Mouse (Mus musculus) small intestine, adult 2 months (tissue): ENCODE measurements at regions not wholly inside any gene's neighbourhood (a gene's known extent, or its start where the extent isn't known, plus 50 kb on each side); places are given as distances from the start of the nearest gene placed in this dataset.
A peak's percentile ranks its signal among the peaks of the same experiment; 100 is the strongest.

Experiments
- H3K27ac ChIP-seq: fragments of 200-500 bp; 2 replicates; pipeline ENCODE4 v1.5.1; 2012; ENCODE audit warnings: low read depth, low read length, control low read depth, inconsistent platforms; ENCODE audit not compliant: insufficient read depth
- H3K27me3 ChIP-seq: fragments of 200-500 bp; 2 replicates; pipeline ENCODE4 v1.6.1; 2012; ENCODE audit warnings: mild to moderate bottlenecking, moderate library complexity, low read length, inconsistent platforms; ENCODE audit not compliant: control insufficient read depth, insufficient read depth
- H3K36me3 ChIP-seq: fragments of 200-500 bp; 2 replicates; pipeline ENCODE4 v1.6.1; 2012; ENCODE audit warnings: mild to moderate bottlenecking, low read length, control low read depth, inconsistent platforms; ENCODE audit not compliant: control insufficient read depth, insufficient read depth
- H3K4me1 ChIP-seq: fragments of 200-500 bp; 2 replicates; pipeline ENCODE4 v1.6.1; 2012; ENCODE audit warnings: low read length, inconsistent platforms, mixed read lengths; ENCODE audit not compliant: control insufficient read depth, insufficient read depth, insufficient read length
- H3K4me3 ChIP-seq: fragments of 200-500 bp; 2 replicates; pipeline ENCODE4 v1.5.1; 2012; ENCODE audit warnings: low read depth, mild to moderate bottlenecking, control low read depth, inconsistent platforms, low read length, moderate library complexity
- CTCF ChIP-seq: fragments of 200-500 bp; IDR thresholded peaks from 2 replicates; pipeline ENCODE4 v1.5.1; 2012; ENCODE audit warnings: low read depth, mild to moderate bottlenecking, control low read depth, inconsistent platforms, low read length, moderate library complexity, mixed read lengths; ENCODE audit not compliant: insufficient replicate concordance, insufficient read length; ENCODE audit errors: extremely low read depth
- POLR2A ChIP-seq: fragments of 200-500 bp; IDR thresholded peaks from 2 replicates; pipeline ENCODE4 v1.6.1; 2012; ENCODE audit warnings: low read depth, mild to moderate bottlenecking, control low read depth, inconsistent platforms, low read length, moderate library complexity
- WGBS: fragments of 180-500 bp; shearing (Covaris S2); methylation state at CpG from one replicate; pipeline ENCODE4 v1.1.7; 2018; 5-methylcytosine and 5-hydroxymethylcytosine counted together

DNA sequence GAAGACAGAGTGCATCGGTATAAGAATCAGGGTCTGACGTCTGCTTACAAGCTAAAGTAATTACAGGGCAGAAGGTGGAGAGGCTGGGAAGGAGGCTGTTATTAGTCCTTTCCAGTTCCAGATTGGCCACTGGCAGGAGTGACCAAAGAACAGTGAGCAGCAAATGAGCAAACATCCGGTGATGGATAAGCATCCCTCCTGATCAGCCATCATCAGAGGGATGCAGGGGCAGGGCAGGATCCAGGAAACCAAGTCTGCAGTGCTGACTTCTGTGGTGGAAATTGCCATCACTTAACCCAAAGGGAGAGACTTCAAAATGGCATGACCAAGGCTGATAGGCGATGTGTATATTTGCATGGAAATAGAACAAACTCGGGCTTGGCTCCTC lies 73.8 kb downstream of the Il9r start:
- peak overlapping the region; percentile 35 for H3K27ac ChIP-seq
- TF ChIP-seq CTCF (no peak), POLR2A (no peak)
- H3K4me1 ChIP-seq, result no peaks in the 10 kb centered on the region
- no peaks in the 10 kb centered on the region for H3K36me3 ChIP-seq
- H3K27me3 ChIP-seq, result no peaks in the 10 kb centered on the region; the same call in 1 of the 2 replicates
- 70% methylated on average over 5 of the region's 5 CpGs for WGBS
- H3K4me3 ChIP-seq, result no peak overlapping the region

DNA sequence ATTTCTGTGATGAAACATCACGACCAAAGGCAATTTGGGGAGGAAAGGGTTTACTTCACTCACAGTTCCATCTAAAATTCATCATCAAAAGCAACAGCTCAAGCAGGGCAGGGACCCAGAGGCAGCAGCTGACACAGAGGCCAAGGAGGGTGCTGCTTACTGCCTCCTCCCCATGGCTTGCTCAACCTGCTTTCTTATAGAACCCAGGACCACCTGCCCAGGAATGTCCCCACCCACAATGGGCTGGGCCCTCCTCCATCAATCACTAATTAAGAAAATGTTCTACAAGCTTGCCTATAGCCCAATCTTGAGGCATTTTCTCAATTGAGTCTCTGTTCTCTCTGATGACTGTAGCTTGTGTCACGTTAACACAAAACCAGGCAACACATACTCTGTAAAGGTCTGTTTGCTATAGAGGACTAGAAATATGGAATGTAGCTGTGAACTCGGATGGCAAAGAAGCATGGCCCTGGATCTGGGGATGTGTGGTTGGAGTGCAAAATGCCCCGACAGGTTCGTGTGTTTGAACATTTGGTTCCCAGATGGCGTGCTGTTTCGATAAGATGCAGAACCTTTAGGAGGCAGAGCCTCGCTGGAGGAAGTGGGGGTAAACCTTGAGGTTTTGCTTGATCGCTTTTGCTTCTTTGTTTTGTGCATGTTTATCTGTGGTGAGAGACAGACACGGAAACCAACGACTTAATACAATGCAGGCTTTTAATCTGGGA lies 74.3 kb downstream of the Il9r start:
- Histone ChIP-seq H3K4me3 (no peak overlapping the region), H3K27ac (peak overlapping the region; percentile 35; the same call in 1 of the 2 replicates), H3K4me1 (no peaks in the 10 kb centered on the region), H3K27me3 (no peaks in the 10 kb centered on the region; the same call in 1 of the 2 replicates), H3K36me3 (no peaks in the 10 kb centered on the region)
- no peak for TF ChIP-seq POLR2A
- no peak for TF ChIP-seq CTCF
- WGBS, result 58% methylated on average over 11 of the region's 11 CpGs

DNA sequence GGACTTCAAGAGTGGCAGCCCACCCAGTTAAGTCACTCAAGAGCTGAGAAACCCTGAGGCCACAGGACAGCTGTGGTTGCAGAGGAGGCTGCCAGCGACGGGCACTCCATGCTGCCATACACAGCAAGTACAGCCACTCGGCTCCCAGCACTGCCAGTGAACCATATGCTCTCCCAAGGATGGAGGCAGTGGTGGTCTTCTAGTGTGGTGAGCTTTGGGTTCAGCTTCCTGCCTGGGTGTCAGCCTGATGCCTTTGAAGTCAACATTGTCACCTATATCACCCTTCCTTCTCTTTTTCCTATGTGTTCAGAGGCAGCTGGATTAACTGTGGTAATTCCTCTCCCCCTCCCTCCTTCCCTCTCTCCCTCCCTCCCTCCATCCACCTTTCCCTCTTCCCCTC lies 79.5 kb downstream of the Il9r start:
- no peaks in the 10 kb centered on the region for H3K36me3 ChIP-seq
- H3K27ac ChIP-seq, result no peak overlapping the region
- WGBS, result 62% methylated on average over 3 of the region's 3 CpGs
- H3K4me3 ChIP-seq, result no peak overlapping the region
- TF ChIP-seq POLR2A (no peak), CTCF (no peak)
- H3K4me1 ChIP-seq, result no peaks in the 10 kb centered on the region
- no peaks in the 10 kb centered on the region; the same call in 1 of the 2 replicates for H3K27me3 ChIP-seq

DNA sequence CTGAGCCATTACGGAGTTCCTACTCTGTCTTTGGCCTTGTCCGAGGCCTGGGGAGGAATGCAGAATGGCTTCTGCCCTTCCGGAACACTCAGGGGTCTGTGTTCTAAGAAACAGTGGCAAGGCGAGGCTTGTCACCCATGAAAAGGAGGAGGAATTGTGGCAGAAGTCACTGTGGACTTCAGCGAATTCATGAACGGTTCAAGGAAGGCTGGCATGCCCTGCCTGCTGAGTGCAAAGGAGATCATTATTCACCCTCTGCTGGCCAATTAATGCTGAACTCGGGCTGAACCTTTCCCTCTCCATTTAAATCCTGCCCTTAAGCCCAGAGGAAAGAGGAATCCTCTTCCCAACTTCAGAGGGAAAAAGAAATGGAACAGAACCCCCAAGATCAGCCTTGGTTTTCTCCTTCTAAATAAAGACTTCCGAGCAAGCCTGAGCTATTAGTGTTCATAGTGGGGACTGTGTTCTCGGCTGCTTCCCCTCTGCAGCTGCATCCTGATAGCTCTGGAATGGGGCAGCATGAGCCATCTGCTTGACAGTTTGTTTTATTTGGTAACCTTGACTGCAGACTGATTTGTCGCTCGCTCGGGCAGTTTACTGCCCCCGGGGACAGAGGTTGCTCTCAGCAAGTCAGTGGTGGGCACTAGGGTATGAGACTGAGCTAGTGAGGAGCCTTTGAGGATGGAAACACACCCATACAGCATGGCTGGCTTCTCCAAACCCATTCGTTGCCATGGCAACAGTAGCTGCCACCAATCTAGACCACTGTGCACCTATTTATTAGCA lies 81.0 kb downstream of the Il9r start:
- no peak overlapping the region for H3K27ac ChIP-seq
- TF ChIP-seq CTCF (no peak), POLR2A (no peak)
- no peaks in the 10 kb centered on the region for H3K36me3 ChIP-seq
- H3K27me3 ChIP-seq, result no peaks in the 10 kb centered on the region; the same call in 1 of the 2 replicates
- H3K4me3 ChIP-seq, result no peak overlapping the region
- 44% methylated on average over 14 of the region's 14 CpGs for WGBS
- no peaks in the 10 kb centered on the region for H3K4me1 ChIP-seq

DNA sequence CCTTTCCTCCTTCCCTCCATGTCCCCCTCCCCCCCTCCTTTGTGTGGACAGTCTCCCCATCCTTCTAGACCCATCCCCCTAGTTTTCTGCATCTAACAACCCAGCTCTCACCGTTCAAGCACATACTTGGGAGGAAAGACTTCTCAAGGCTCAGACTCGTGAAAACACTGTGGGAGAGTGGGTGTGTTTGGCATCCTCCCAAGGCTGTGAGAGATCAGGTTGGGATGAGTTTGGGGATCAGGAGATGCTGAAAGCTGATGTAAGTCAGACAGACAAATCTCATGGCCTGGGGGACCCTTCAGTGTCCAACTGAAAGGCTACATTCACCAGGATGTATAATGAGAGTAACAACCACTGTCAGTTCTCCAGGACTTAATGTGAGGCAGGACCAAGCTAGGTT lies 82.1 kb downstream of the Il9r start:
- TF ChIP-seq CTCF (no peak), POLR2A (no peak)
- H3K4me3 ChIP-seq, result no peak overlapping the region
- no peaks in the 10 kb centered on the region for H3K36me3 ChIP-seq
- no peaks in the 10 kb centered on the region; the same call in 1 of the 2 replicates for H3K27me3 ChIP-seq
- H3K4me1 ChIP-seq, result no peaks in the 10 kb centered on the region
- H3K27ac ChIP-seq, result no peak overlapping the region
- WGBS, result 39% methylated on average over 2 of the region's 2 CpGs

DNA sequence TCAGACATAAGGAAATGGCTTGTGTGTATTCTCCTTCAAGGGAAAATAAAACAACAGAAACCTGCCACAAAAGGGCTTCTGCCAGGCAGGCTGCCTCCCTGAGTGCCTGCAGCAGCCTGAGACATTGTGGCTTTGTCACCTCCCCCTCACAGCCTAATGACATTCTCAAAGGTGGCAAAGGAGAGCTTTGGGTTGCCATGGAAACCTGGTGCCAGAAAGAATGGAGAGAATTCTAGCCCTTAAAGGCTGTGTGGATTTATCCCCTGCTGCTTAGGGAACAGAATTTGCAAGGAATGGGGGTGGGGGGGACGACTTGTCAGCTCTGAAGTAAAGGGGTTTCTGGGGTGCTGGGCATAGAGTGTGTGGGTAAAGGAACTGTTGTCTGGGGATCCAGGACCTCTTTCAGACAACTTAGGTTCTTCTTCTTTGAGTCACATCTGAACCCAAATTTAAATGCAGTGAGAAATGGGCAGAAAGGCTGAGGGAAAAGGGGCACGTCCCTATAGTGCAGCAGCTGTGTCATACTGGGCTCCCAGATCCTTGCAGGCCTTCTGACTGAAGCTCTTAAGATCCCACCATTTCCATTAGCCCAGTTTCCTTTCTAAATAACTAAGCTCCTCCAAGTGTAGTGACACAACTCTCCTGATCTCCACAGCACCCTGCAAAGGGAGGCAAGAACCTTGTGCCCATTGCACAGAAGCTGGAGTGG lies 86.8 kb downstream of the Il9r start:
- Histone ChIP-seq H3K4me1 (no peaks in the 10 kb centered on the region), H3K4me3 (no peak overlapping the region), H3K27me3 (no peaks in the 10 kb centered on the region), H3K36me3 (no peaks in the 10 kb centered on the region), H3K27ac (no peak overlapping the region)
- 50% methylated on average over 2 of the region's 2 CpGs for WGBS
- no peak for TF ChIP-seq POLR2A
- no peak for TF ChIP-seq CTCF

DNA sequence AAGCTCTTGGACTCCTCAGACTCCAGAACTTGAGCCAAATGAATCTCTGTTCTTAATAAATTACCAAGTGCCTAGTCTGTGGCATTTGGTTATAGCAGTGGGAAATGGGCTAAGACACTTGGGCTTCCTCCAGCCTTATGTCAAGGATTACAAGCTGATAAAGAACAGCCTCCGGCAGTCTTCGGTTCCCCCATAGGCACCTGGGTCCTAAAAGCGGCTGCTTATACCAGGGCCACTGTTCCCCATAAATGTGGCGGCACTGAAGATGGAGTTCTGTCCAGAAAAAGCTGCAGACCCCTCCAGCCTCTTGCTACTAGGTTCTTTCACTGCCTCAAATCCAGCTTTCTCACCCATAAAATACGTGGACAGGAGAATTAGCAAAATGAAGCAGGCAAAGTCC lies 87.6 kb downstream of the Il9r start:
- H3K4me3 ChIP-seq, result no peak overlapping the region
- no peaks in the 10 kb centered on the region for H3K36me3 ChIP-seq
- no peaks in the 10 kb centered on the region for H3K4me1 ChIP-seq
- no peak for TF ChIP-seq CTCF
- TF ChIP-seq POLR2A, result no peak
- no peaks in the 10 kb centered on the region for H3K27me3 ChIP-seq
- no peak overlapping the region for H3K27ac ChIP-seq
- 54% methylated on average over 5 of the region's 5 CpGs for WGBS
